In the genomic region with DNA sequence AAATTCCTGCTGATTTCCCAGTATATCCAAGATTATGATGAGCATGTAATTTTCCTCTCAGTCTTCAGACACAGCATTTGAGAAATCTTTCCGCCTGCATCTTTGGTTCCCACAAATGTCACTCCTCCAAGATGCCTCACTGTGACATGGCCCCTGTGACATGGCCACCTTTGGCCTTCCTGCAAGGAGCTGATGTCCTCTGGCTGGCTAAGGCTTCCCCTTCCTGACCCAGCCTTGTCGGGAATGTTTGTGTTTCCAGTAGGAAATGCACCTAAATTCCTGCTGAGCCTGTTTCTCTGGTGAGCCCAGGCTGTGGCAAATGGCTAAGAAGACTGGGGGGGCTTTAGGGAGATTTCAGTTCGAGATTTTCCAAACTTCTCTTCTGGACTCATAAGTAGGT, we compare ENCODE assay signal across 17 mouse cellular contexts.
DNase-seq lines count a peak whose midpoint lies in the region; ATAC-seq lines count a peak whose summit lies in the region.
"Had no signal": no experiment of that assay in that cellular context is flagged by ENCODE, and none has a peak within 500 bp of the region (broad histone marks: within the 10 kb centered on the region; RNA-seq: fewer than 3 reads in every experiment).

No protein-coding gene starts in this region.

- intact Hi-C loops in left cerebral cortex, postnatal 36 days (cut with DNase I): no loop called here

- H3K4me1 ChIP-seq in kidney, embryonic 14.5 days (ENCODE audit: control insufficient read depth, insufficient read depth, low read length): no peaks in the 10 kb centered on the region
- H3K4me1 ChIP-seq: heart, embryonic 10.5 days; midbrain, embryonic 12.5 days had no signal

- no peak overlapping the region for H3K9ac ChIP-seq in kidney, embryonic 14.5 days (ENCODE audit: low read depth, low read length)
- H3K9ac ChIP-seq: forebrain, embryonic 12.5 days; midbrain, embryonic 12.5 days had no signal

- no peaks in the 10 kb centered on the region for H3K36me3 ChIP-seq in kidney, embryonic 14.5 days (ENCODE audit: control insufficient read depth, insufficient read depth, low read length)
- H3K36me3 ChIP-seq: forebrain, embryonic 12.5 days; heart, embryonic 10.5 days; midbrain, embryonic 12.5 days had no signal

- no peak overlapping the region for H3K4me3 ChIP-seq in kidney, embryonic 14.5 days (ENCODE audit: low read length)
- H3K4me3 ChIP-seq: forebrain, embryonic 12.5 days; heart, embryonic 10.5 days; midbrain, embryonic 12.5 days; myocyte had no signal

- no peak overlapping the region for H3K27ac ChIP-seq in kidney, embryonic 14.5 days (ENCODE audit: low read depth, low read length)
- H3K27ac ChIP-seq: forebrain, embryonic 12.5 days; heart, embryonic 10.5 days; midbrain, embryonic 12.5 days had no signal

- H3K27me3 ChIP-seq in kidney, embryonic 14.5 days (ENCODE audit: control insufficient read depth, insufficient read depth, low read length): no peaks in the 10 kb centered on the region
- H3K27me3 ChIP-seq: forebrain, embryonic 12.5 days; midbrain, embryonic 12.5 days had no signal

- H3K4me2 ChIP-seq in kidney, embryonic 14.5 days (replicated peaks; ENCODE audit: low read depth, low read length): no peak overlapping the region
- H3K4me2 ChIP-seq: forebrain, embryonic 12.5 days; liver, embryonic 11.5 days; midbrain, embryonic 12.5 days had no signal

- DNase-seq in kidney, adult 11 months: peak; percentile 68
- DNase-seq in adrenal gland, postnatal 25 days: peak; percentile 18
- peak; percentile 40 for DNase-seq in kidney, adult 18-20 months
- DNase-seq in kidney, postnatal 25 days: peak; percentile 63 to 86
- DNase-seq in left cerebral cortex, postnatal 36 days (ENCODE audit: low spot score in 2 of 2): no peak
- no peak for DNase-seq in layer of hippocampus, adult 9-10 months (ENCODE audit: low spot score)
- DNase-seq: cerebellum, adult 11-12 months; layer of hippocampus, adult 9-11 months; thymus, postnatal 14 days had no signal

- WGBS in kidney, embryonic 14.5 days: 35% methylated on average over 3 of the region's 3 CpGs

- no peak for ATAC-seq in kidney, embryonic 14.5 days (ENCODE audit: low FRiP score, low TSS enrichment)
- ATAC-seq: CD4-positive, CD25-positive, alpha-beta regulatory T cell, adult 4 months; inflammation-experienced regulatory T-cells, adult 6 months had no signal

- H3K9me3 ChIP-seq in kidney, embryonic 14.5 days (ENCODE audit: control insufficient read depth, low read length): no peaks in the 10 kb centered on the region
- H3K9me3 ChIP-seq: forebrain, embryonic 12.5 days; heart, embryonic 10.5 days; midbrain, embryonic 12.5 days had no signal

Comparison
In these comparisons a context has a peak if more than half of its experiments do, and no peak if none do; other contexts are left out.
1. DNase-seq: peak in kidney, adult 11 months (single experiment), adrenal gland, postnatal 25 days (single experiment), kidney, adult 18-20 months (single experiment) and kidney, postnatal 25 days (2 of 2); none in left cerebral cortex, postnatal 36 days (0 of 2) and layer of hippocampus, adult 9-10 months (single experiment).